Mouse (Mus musculus) fat pad, adult 2 months (tissue): ENCODE measurements around the gene Camkmt.

Experiments
- DNase-seq: peaks from one replicate; pipeline ENCODE4 v3.0.0-alpha.2; 2011; ENCODE audit warnings: low read depth, low spot score; ENCODE audit errors: extremely low read depth

Gene Camkmt

GRCm38 (mm10) chr17:85089011-85089410, 1.3 kb upstream of the Camkmt start:
- no peak for DNase-seq

GRCm38 (mm10) chr17:85089621-85090020, 731 bp upstream of the Camkmt start:
- no peak for DNase-seq

- DNase-seq: no peak
These were observed 1.4 kb downstream of the Camkmt start for GRCm38 (mm10) chr17:85091762-85092161.

- no peak for DNase-seq
These were observed 6.0 kb downstream of the Camkmt start for GRCm38 (mm10) chr17:85096396-85096795.

- DNase-seq: no peak
These were observed 8.4 kb downstream of the Camkmt start for GRCm38 (mm10) chr17:85098677-85099323.

GRCm38 (mm10) chr17:85100232-85100631, 9.9 kb downstream of the Camkmt start:
- peak; percentile 69 for DNase-seq

DNA sequence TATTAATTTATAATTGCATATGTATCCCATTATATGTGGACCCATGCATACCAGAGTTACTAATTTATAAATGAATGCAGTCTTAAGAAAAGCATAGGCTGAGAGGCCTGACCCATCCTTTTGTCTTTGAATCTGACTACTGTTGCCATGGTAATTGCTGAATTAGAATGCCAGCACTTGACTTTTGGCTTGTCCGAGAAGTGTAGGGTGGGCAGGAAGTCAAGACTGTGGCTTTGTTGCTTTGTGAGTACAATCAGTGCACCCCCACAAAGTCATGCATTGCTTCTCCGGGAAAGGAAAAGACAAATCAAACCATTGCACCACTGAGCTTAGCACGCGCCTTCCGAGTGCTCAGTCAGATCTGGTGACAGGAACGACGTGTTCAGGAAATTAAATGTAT, 11.4 kb downstream of the Camkmt start:
- DNase-seq: no peak

- DNase-seq: no peak
These were observed 13.0 kb downstream of the Camkmt start for GRCm38 (mm10) chr17:85103310-85103709.

GRCm38 (mm10) chr17:85110640-85111039, 20.3 kb downstream of the Camkmt start:
- no peak for DNase-seq

- no peak for DNase-seq
These were observed 23.1 kb downstream of the Camkmt start for GRCm38 (mm10) chr17:85113441-85113840.

DNA sequence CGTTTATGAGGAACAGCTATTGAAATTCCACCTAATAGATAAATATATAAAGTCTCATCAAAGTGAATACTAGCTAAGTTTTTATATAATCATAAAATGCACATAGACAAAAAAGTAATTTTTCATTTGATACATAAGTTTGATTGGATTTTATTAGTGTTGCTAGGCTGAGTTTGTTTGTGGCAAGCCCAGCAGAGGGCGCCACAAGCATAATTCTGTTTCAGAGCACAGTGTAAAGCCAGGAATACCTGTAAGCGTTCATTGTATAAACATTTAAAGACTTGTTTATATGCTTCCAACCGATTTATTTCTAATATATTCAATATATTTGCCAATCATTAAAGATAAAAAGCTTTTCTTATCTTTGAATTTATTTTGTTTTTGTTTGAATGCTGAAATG, 26.3 kb downstream of the Camkmt start:
- DNase-seq: no peak

GRCm38 (mm10) chr17:85138393-85138792, 48.0 kb downstream of the Camkmt start:
- DNase-seq: no peak

DNA sequence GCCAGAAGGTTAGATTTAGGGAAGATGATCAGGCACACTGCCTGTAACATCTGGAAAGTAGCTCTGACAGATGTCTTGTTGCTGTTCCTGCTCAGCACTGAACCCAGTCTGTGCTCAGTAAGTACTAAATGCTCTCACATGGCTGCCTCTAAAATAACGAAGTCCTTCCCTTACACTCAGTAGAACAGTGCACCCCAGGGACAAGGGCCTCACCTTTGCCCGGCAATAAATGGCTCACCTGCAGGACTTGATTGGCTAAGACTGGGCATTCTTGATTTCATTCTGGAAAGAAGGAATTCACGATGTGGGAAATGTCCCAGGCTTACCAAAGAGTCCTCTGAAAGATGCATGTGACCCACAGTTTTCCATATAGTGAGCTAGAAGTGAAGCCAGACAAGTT, 51.3 kb downstream of the Camkmt start:
- DNase-seq: no peak

DNA sequence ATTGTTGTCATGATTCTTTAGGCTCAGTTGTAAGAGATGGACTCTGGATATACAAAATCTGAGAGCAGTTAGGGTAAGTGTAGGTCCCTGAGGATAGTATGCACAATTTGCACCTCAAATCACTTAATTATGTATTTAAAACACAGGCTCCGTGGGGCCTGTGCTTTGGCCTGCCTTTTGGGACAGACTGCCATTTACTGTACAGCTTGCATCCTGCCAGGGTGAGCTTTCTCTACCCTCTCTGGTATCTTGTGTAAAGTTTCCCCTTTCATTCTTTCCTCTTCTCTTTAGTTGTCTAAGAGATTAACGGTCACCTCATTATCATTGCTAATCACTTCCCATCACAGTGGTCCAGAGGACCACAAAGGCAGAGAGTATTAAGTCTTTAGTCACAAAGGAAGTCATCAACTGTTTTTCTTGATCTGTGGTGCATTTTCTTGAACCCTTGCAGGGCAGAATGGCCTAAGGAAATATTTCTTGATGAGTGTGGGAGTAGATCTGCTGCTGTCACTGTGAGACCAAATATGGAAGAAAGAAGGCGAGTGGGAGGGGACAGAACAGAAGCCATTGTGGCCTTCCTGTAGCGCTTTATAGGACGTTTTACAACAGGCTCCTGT, 52.3 kb downstream of the Camkmt start:
- DNase-seq: no peak

GRCm38 (mm10) chr17:85144141-85144540, 53.8 kb downstream of the Camkmt start:
- DNase-seq: no peak

DNA sequence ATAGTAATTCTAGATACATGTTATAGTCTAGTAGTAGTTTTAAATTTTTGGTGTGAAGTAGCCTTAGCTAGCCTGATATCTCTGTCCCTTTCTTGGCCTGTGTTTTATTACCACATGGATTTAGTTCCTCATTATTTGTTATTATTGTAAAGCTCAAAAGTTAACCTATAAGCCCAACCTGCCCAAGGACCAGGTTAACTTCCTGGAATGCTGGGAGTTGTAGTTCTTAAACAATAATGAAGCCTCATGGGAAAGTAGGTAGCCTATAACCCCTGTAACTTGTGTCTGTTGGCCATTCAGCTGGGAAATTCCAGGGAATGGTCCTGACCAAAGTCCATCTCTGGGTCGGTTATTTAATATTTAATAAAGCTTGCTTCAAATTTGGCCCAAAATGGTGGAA, 58.0 kb downstream of the Camkmt start:
- no peak for DNase-seq

- no peak for DNase-seq
These were observed 58.9 kb downstream of the Camkmt start for GRCm38 (mm10) chr17:85149211-85149738.

DNA sequence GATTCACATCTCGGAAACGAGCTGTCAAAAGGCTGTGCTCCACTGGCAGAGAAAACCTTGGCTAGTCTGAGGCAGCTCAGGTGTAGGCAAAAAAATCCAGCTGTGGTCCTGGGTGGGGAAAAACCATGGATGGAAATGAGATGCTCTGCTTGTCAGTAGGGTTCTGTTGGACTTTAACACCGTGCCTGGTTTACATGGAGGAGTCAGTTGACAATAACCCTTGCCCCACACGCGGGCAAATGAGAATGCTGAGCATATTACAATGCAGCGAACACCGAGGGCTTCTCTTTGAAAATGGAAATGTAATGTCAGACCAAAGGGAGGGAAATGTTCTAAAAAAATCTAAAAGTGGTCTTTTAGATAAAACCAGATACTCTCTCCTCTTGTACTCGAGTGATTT, 60.9 kb downstream of the Camkmt start:
- DNase-seq: no peak

DNA sequence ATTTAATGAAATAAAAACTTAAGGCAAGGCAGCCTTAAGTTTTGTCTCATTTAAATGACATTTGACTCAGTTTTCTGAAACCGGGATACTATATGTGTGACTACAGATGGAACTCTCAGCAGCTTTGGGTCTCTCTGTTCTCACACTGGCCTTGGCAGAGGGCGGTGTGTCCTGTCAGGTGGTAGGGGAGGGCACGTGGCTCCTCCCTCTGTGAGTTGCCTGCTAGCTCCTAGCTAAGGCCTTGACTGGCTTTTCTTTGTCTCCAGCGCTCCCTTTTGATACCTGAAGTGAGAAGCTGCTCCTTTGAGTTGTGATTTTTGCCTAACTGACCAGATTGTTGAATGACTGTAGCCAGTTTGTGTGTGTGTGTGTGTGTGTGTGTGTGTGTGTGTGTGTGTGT, 67.8 kb downstream of the Camkmt start:
- no peak for DNase-seq

- DNase-seq: no peak
These were observed 69.2 kb downstream of the Camkmt start for GRCm38 (mm10) chr17:85159526-85159925.

GRCm38 (mm10) chr17:85160786-85161185, 70.4 kb downstream of the Camkmt start:
- no peak for DNase-seq

DNA sequence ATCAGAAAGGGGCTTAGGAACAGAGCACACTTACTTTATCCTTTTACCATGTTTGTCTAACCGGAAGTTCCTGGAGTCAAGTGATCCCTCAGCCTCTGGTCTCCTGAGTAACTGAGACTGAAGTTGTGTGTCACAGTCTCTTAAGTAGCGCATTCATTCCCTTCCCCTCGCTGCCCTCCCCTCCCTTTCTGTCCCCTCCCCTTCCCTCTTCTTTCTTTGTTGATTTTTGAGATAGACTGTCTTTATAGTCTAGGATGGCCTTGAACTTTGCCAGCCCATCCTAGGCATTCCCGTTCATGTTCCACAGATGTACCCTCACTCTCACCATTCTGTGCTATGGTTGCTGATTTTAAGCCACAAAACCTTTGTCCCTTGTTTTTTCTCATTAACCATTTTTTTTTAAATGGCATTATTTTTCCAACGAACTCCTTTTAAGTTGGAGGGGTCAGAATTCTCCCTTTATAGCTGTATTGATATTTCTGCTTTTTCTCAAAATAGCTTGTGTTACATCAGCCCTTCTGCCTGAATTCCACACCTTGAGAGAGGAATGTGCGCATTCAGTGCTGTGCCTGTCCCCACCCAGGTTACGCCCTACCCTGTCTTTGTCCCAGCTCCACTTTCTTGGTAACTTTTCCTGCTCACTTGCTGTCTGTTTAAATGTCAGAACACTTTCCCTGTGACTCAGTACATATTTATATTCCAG, 72.4 kb downstream of the Camkmt start:
- no peak for DNase-seq
